Mouse (Mus musculus) G1E (cell line): Measurements from ENCODE around the gene Vmn1r181. TPM values are rescaled to one million over a fixed set of nuclear protein-coding genes. Genes with fewer than 3 reads are reported as not detected.
"Not testable (repeated sequence)": the region's sequence is repeated elsewhere in the genome, so short reads cannot be mapped to it uniquely, and the experiment has no call there.

Experiments
- ATAC-seq: 2 replicates; pipeline ENCODE4 v1.8.0; 2016; ENCODE audit warnings: mild to moderate bottlenecking; ENCODE audit not compliant: insufficient number of reproducible peaks, poor library complexity, low FRiP score, severe bottlenecking; ENCODE audit errors: extremely low read depth
- DNase-seq: peaks from one replicate; pipeline ENCODE4 v3.0.0; 2012; ENCODE audit warnings: low spot score
- H3K27me3 ChIP-seq: 2 replicates; pipeline ENCODE4 v1.6.1; 2012; ENCODE audit warnings: mild to moderate bottlenecking, low read length, inconsistent platforms; ENCODE audit not compliant: insufficient read depth
- H3K36me3 ChIP-seq: replicated peaks from 2 replicates; pipeline ENCODE3; 2012; ENCODE audit warnings: mild to moderate bottlenecking, inconsistent platforms
- H3K4me1 ChIP-seq: 2 replicates; pipeline ENCODE4 v1.6.1; 2012; ENCODE audit warnings: low read depth, low read length, inconsistent platforms, mixed read lengths; ENCODE audit not compliant: insufficient read depth
- H3K4me3 ChIP-seq: 2 replicates; pipeline ENCODE4 v1.5.1; 2012; ENCODE audit warnings: low read depth, mild to moderate bottlenecking, inconsistent platforms, low read length, moderate library complexity, mixed read lengths
- H3K9me3 ChIP-seq: replicated peaks from 2 replicates; pipeline ENCODE4 v1.6.1; 2012; ENCODE audit warnings: inconsistent platforms
- CTCF ChIP-seq: IDR thresholded peaks from 2 replicates; pipeline ENCODE4 v1.5.1; 2012; ENCODE audit warnings: low read depth, low read length, inconsistent platforms, mixed read lengths
- GATA1 ChIP-seq: IDR thresholded peaks from 2 replicates; pipeline ENCODE4 v1.6.1; 2012; ENCODE audit warnings: borderline replicate concordance, low read length, inconsistent platforms, mixed read lengths
- GATA2 ChIP-seq: IDR thresholded peaks from 2 replicates; pipeline ENCODE4 v1.6.1; 2012; ENCODE audit warnings: low read depth, low read length, inconsistent platforms, borderline replicate concordance
- POLR2AphosphoS5 ChIP-seq: IDR thresholded peaks from 2 replicates; pipeline ENCODE4 v1.6.1; 2012; ENCODE audit warnings: low read depth, low read length, inconsistent platforms; ENCODE audit not compliant: insufficient replicate concordance
- TAL1 ChIP-seq: conservative IDR thresholded peaks from 2 replicates; pipeline ENCODE4 v1.6.1; 2012; ENCODE audit warnings: low read depth, low read length, inconsistent platforms, mixed read lengths
- polyA plus RNA-seq: library from polyadenylated mRNA; stranded (reverse); fragments of >175 nt; gene quantifications from 2 replicates; pipeline ENCODE4 v1.2.3, GENCODE M21; 2012
- total RNA-seq, 2 experiments: library from RNA; stranded (forward) in 1 of 2; stranded (reverse) in 1 of 2; fragments of 200-1000 nt in 1 of 2; fragments of >200 nt in 1 of 2; fragmentation: Nextera tagmentation in 1 of 2; gene quantifications; 2 replicates each; pipeline ENCODE4 v1.2.3; 2014 to 2017

Gene Vmn1r181
- total RNA-seq (2014; fragmentation: Nextera tagmentation) (not detected in 2 replicates), total RNA-seq (2017) (0.05 and 0.06 TPM in 2 replicates), polyA plus RNA-seq (not detected in 2 replicates)

DNA sequence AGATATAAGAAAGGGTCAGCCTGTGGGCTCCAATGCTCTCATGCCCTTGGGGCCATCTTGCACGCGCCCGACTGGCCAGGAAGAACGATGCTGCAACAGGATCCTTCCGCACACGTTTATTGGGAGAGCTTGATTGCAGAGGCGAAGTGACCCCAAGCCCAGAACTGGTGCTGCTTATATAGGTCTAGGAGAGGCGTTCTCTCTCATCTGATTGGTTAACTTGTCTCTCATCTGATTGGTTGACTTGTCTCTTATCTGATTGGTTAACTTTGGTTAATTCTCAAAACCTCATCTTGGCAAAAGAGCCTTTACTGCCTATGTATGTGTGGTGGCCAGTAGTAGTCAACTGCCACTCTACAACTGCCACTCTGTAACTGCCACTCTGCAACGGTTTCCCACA is at the start of gene Vmn1r181:
TSS of gene Vmn1r181 (plus strand) at position 301 of the 400 bp plus-strand sequence.
- H3K9me3 ChIP-seq, H3K36me3 ChIP-seq, H3K27me3 ChIP-seq, ATAC-seq, DNase-seq, H3K4me3 ChIP-seq, H3K4me1 ChIP-seq: not testable (repeated sequence)

DNA sequence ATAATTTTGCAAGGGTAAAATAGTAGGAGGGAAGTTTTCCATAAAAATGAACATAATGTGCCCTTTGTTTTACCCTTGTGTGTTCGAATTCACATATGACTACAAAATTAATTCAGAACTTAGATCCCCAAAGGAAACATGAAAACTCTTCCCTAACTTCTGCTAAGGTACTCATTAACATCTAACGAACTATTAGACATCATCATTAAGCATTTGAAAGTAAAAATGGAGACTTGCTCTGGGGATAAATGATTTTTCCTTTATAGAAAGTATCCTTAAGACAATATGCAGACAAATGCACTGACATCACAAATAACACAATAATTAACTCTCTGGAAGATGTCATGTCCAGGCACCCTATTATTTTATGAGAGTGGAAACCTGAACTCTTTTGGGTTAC is 47.7 kb upstream of the Vmn1r181 start, which contains the start of gene Vmn1r179:
TSS of gene Vmn1r179 (plus strand) at position 301 of the 400 bp plus-strand sequence.
- no peaks in the 10 kb centered on the region for H3K27me3 ChIP-seq
- H3K4me1 ChIP-seq = no peaks in the 10 kb centered on the region
- no peaks in the 10 kb centered on the region for H3K36me3 ChIP-seq
- no peak for ATAC-seq
- no peak within 1 kb of the TSS for H3K4me3 ChIP-seq
- DNase-seq = no peak
- no peak for TF ChIP-seq GATA2
- TF ChIP-seq POLR2AphosphoS5 = no peak
- TF ChIP-seq TAL1 = no peak
- TF ChIP-seq GATA1 = no peak
- TF ChIP-seq CTCF = no peak
- H3K9me3 ChIP-seq = no peaks in the 10 kb centered on the region

DNA sequence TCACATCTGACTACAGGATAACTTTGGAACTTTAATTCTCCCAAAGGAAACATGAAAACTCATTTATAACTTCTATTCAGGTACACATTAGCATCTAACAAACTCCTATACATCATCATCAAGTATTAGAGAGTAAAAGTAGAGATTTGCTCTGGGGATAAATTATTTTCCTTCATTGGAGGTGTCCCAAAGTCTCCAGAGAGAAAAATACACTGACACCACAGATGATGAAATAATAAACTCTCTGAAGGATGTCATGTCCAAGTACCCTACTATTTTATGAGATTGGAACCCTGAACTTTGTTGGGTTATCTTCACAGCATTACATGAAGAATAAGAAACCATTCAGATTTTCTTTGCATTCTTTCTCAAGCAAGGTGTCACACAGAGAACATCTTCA is 24.1 kb upstream of the Vmn1r181 start, which contains the start of gene Vmn1r180:
TSS of gene Vmn1r180 (plus strand) at position 301 of the 400 bp plus-strand sequence.
- no peak for TF ChIP-seq POLR2AphosphoS5
- TF ChIP-seq TAL1 = no peak
- TF ChIP-seq CTCF = no peak
- no peak for TF ChIP-seq GATA2
- TF ChIP-seq GATA1 = no peak
- ATAC-seq (no peak), DNase-seq (no peak)
- Histone ChIP-seq H3K27me3 (no peaks in the 10 kb centered on the region), H3K4me3 (no peak within 1 kb of the TSS), H3K4me1 (no peaks in the 10 kb centered on the region), H3K36me3 (no peaks in the 10 kb centered on the region), H3K9me3 (no peaks in the 10 kb centered on the region)

DNA sequence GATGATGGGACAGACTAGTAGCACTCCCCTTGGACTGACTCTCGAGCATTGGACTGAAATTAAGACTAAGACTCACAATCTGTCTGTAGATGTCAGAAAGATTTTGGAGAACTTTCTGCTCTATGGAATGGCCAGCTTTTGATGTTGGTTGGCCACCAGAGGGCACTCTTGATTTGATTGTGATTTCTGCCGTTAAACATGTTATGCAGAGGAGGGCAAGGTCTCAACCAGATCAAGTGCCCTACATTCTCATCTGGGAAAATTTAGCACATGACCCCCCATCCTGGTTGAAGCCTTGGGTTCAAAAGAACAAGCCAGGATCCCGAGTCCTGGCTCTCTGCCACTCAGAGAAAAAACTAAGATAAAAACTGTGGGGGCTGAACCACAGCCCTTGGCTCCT is 6.4 kb upstream of the Vmn1r181 start:
- H3K4me1 ChIP-seq, H3K9me3 ChIP-seq, H3K36me3 ChIP-seq, ATAC-seq, DNase-seq, H3K4me3 ChIP-seq, H3K27me3 ChIP-seq: not testable (repeated sequence)

DNA sequence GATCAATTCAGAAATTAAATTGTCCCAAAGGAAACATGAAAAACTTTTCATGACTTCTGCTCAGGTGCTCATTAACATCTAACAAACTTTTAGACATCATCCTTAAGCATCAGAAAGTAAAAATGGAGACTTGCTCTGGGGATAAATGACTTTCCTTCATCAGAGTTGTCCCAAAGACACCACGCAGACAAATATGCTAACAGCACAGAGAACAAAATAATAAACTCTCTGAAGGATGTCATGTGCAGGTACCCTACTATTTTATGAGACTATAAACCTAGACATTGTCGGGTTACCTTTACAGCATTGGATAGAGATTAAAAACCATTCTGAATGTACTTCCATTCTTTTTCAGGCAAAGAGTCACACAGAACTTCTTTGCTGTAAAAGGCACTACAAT is 27.0 kb downstream of the Vmn1r181 start, which contains the start of gene V1rd19:
TSS of gene V1rd19 (plus strand) at position 301 of the 400 bp plus-strand sequence.
- H3K9me3 ChIP-seq = no peaks in the 10 kb centered on the region
- no peaks in the 10 kb centered on the region for H3K4me1 ChIP-seq
- ATAC-seq (no peak), DNase-seq (no peak)
- H3K4me3 ChIP-seq = no peak within 1 kb of the TSS
- no peaks in the 10 kb centered on the region for H3K36me3 ChIP-seq
- TF ChIP-seq GATA2 (no peak), CTCF (no peak), GATA1 (no peak), POLR2AphosphoS5 (no peak), TAL1 (no peak)
- no peaks in the 10 kb centered on the region for H3K27me3 ChIP-seq

Other genes with a start within 250 kb of the Vmn1r181 start
- gene Vmn1r174, start 222.3 kb upstream of the Vmn1r181 start, total RNA-seq (2014; fragmentation: Nextera tagmentation) = not detected in 2 replicates
- gene Vmn1r174, start 222.3 kb upstream of the Vmn1r181 start, total RNA-seq (2017) = 0.06 and 0.60 TPM in 2 replicates
- gene Vmn1r174, start 222.3 kb upstream of the Vmn1r181 start, polyA plus RNA-seq = not detected in 2 replicates
- gene Vmn1r175, start 164.0 kb upstream of the Vmn1r181 start, total RNA-seq (2014; fragmentation: Nextera tagmentation) = not detected in 2 replicates
- gene Vmn1r175, start 164.0 kb upstream of the Vmn1r181 start, total RNA-seq (2017) = 0.27 TPM in 1 of 2 replicates, not detected in the other
- not detected in 2 replicates for gene Vmn1r175, start 164.0 kb upstream of the Vmn1r181 start, polyA plus RNA-seq
- gene Vmn1r176, start 137.2 kb upstream of the Vmn1r181 start, total RNA-seq (2014; fragmentation: Nextera tagmentation) = not detected in 2 replicates
- gene Vmn1r176, start 137.2 kb upstream of the Vmn1r181 start, total RNA-seq (2017) = 0.05 TPM in 1 of 2 replicates, not detected in the other
- gene Vmn1r176, start 137.2 kb upstream of the Vmn1r181 start, polyA plus RNA-seq = not detected in 2 replicates
- not detected in 2 replicates for gene Vmn1r177, start 108.2 kb upstream of the Vmn1r181 start, total RNA-seq (2014; fragmentation: Nextera tagmentation)
- gene Vmn1r177, start 108.2 kb upstream of the Vmn1r181 start, total RNA-seq (2017) = not detected in 2 replicates
- gene Vmn1r177, start 108.2 kb upstream of the Vmn1r181 start, polyA plus RNA-seq = not detected in 2 replicates
- not detected in 2 replicates for gene Vmn1r178, start 82.6 kb upstream of the Vmn1r181 start, total RNA-seq (2014; fragmentation: Nextera tagmentation)
- 0.17 TPM in 1 of 2 replicates, not detected in the other for gene Vmn1r178, start 82.6 kb upstream of the Vmn1r181 start, total RNA-seq (2017)
- gene Vmn1r178, start 82.6 kb upstream of the Vmn1r181 start, polyA plus RNA-seq = not detected in 2 replicates
- not detected in 2 replicates for gene Vmn1r179, start 47.6 kb upstream of the Vmn1r181 start, total RNA-seq (2014; fragmentation: Nextera tagmentation)
- 0.06 TPM in 1 of 2 replicates, not detected in the other for gene Vmn1r179, start 47.6 kb upstream of the Vmn1r181 start, total RNA-seq (2017)
- not detected in 2 replicates for gene Vmn1r179, start 47.6 kb upstream of the Vmn1r181 start, polyA plus RNA-seq
- gene Vmn1r180, start 24.0 kb upstream of the Vmn1r181 start, total RNA-seq (2014; fragmentation: Nextera tagmentation) = not detected in 2 replicates
- gene Vmn1r180, start 24.0 kb upstream of the Vmn1r181 start, total RNA-seq (2017) = 0.06 and 0.11 TPM in 2 replicates
- gene Vmn1r180, start 24.0 kb upstream of the Vmn1r181 start, polyA plus RNA-seq = not detected in 2 replicates
- not detected in 2 replicates for gene V1rd19, start 27.1 kb downstream of the Vmn1r181 start, total RNA-seq (2014; fragmentation: Nextera tagmentation)
- gene V1rd19, start 27.1 kb downstream of the Vmn1r181 start, total RNA-seq (2017) = 0.23 TPM in 1 of 2 replicates, not detected in the other
- not detected in 2 replicates for gene V1rd19, start 27.1 kb downstream of the Vmn1r181 start, polyA plus RNA-seq
- gene Vmn1r183, start 78.6 kb downstream of the Vmn1r181 start, total RNA-seq (2014; fragmentation: Nextera tagmentation) = not detected in 2 replicates
- 0.06 and 0.11 TPM in 2 replicates for gene Vmn1r183, start 78.6 kb downstream of the Vmn1r181 start, total RNA-seq (2017)
- not detected in 2 replicates for gene Vmn1r183, start 78.6 kb downstream of the Vmn1r181 start, polyA plus RNA-seq
- gene Zfp180, start 107.3 kb downstream of the Vmn1r181 start, total RNA-seq (2014; fragmentation: Nextera tagmentation) = 18.7 and 19.2 TPM in 2 replicates
- 13.9 and 16.1 TPM in 2 replicates for gene Zfp180, start 107.3 kb downstream of the Vmn1r181 start, total RNA-seq (2017)
- 16.0 and 16.2 TPM in 2 replicates for gene Zfp180, start 107.3 kb downstream of the Vmn1r181 start, polyA plus RNA-seq
- gene Zfp112, start 137.7 kb downstream of the Vmn1r181 start, total RNA-seq (2014; fragmentation: Nextera tagmentation) = 1.0 TPM in 1 of 2 replicates, not detected in the other
- gene Zfp112, start 137.7 kb downstream of the Vmn1r181 start, total RNA-seq (2017) = 0.22 and 0.46 TPM in 2 replicates
- gene Zfp112, start 137.7 kb downstream of the Vmn1r181 start, polyA plus RNA-seq = 0.05 and 0.11 TPM in 2 replicates
- 12.7 and 16.6 TPM in 2 replicates for gene Zfp235, start 159.6 kb downstream of the Vmn1r181 start, total RNA-seq (2014; fragmentation: Nextera tagmentation)
- 6.6 and 7.9 TPM in 2 replicates for gene Zfp235, start 159.6 kb downstream of the Vmn1r181 start, total RNA-seq (2017)
- 0.99 and 1.5 TPM in 2 replicates for gene Zfp235, start 159.6 kb downstream of the Vmn1r181 start, polyA plus RNA-seq
- not detected in 2 replicates for gene Zfp114, start 200.4 kb downstream of the Vmn1r181 start, total RNA-seq (2014; fragmentation: Nextera tagmentation)
- gene Zfp114, start 200.4 kb downstream of the Vmn1r181 start, total RNA-seq (2017) = 0.05 TPM in 1 of 2 replicates, not detected in the other
- gene Zfp114, start 200.4 kb downstream of the Vmn1r181 start, polyA plus RNA-seq = not detected in 2 replicates
- gene Zfp111, start 236.8 kb downstream of the Vmn1r181 start, total RNA-seq (2014; fragmentation: Nextera tagmentation) = 0.63 and 1.4 TPM in 2 replicates
- gene Zfp111, start 236.8 kb downstream of the Vmn1r181 start, total RNA-seq (2017) = 0.46 and 0.82 TPM in 2 replicates
- gene Zfp111, start 236.8 kb downstream of the Vmn1r181 start, polyA plus RNA-seq = 0.24 and 0.32 TPM in 2 replicates